Mouse (Mus musculus) layer of hippocampus, adult 11-12 months (tissue): ENCODE results near the gene Olfr118.
"Not testable (repeated sequence)": the region's sequence is repeated elsewhere in the genome, so short reads cannot be mapped to it uniquely, and the experiment has no call there.

Source experiments
- DNase-seq: peaks from one replicate; pipeline ENCODE4 v3.0.0; 2022; ENCODE audit warnings: low spot score

The Olfr118 gene

DNA sequence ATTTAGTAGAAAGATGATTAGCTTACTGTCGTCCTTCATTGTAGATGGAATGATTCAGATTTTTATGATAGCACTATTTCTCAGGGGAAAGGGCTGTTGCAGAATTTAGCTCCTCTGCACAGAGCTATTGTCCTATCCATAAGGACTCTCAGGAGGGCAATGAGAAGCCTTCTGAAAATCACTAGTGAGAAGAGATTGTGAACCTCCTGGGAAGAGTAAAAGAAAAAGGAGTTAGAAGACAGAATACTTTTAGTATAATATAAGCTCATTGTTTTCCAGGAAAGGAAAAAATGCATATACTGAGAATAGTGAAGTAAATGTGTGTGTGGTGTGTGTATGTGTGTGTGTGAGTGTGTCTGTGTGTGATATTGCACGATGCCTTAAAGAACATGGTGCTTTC lies at the start of gene Olfr118:
Gene Olfr118, plus strand, starts transcription at position 301 of the 400 bp plus-strand sequence.
- DNase-seq, result no peak

DNA sequence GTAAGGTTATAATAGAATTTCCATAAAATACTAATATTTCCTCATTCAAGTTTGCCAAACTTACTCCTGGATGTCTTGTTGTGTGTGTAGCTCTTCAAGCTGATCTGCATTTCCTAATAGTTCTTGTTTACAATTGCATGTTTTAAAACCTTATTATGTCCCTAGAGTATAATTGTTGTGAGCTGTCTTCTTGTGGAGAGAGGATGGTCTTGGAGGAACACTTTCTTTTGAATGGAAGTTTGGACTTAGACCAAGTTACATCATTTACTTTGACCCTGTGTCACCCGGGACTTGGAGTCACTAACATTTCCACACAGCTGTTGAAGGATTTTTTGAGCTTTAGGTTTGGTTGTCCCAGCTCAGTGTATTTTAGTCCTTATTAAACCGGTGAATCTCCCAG lies 39.8 kb upstream of the Olfr118 start, which contains the start of the genes Olfr115 and Olfr116:
Gene Olfr115, minus strand, starts transcription at position 101 of the 400 bp plus-strand sequence.
Gene Olfr116, minus strand, starts transcription at position 191 of the 400 bp plus-strand sequence.
- no peak for DNase-seq

DNA sequence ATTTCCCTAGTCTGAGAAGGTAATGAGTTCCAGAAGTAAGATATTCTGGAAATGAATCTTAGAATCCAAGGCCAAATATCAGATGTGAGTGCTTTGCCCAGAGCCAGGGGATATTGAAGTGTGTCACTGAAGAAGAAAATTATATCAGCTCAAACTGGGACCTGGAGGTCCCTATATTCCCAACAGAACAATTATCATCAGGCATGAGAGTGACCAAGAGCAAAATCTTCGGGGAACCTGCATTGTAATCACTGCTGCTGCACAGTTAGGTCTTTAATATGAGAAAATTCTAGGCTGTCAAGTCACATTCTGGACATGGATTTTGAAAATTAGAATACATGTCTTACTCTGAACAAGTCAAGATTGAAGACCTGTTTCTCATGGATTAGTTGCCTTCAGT lies 3.1 kb upstream of the Olfr118 start, which contains the start of gene Olfr117:
Gene Olfr117, minus strand, starts transcription at position 101 of the 400 bp plus-strand sequence.
- DNase-seq, result no peak

DNA sequence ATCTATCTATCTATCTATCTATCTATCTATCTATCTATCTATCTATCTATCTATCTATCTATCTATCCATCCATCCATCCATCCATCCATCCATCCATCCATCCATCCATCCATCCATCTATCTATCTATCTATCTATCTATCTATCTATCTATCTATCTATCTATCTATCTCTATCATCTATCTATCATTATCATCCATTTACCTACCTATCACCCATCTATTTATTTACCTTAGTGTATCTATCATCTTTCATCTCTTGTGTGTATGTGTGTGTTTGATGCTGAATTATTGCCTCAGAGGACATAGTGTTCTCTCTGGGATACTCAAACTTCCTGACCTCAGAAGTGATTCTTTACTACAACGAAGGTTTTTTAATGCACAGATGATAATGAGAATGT lies 29.5 kb downstream of the Olfr118 start, which contains the start of gene Olfr119:
Gene Olfr119, plus strand, starts transcription at position 301 of the 400 bp plus-strand sequence.
- not testable (repeated sequence) for DNase-seq

DNA sequence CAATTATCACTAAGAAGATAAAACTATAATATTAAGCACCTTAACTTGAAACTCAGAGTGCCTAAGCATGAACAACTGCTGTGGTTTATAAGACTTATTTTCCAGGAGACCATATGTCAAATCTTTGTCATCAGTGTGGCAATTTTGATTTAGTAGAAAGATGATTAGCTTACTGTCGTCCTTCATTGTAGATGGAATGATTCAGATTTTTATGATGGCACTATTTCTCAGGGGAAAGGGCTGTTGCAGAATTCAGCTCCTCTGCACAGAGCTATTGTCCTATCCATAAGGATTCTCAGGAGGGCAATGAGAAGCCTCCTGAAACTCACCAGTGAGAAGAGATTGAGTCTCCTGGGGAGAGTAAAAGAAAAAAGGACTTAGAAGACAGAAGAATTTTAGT lies 54.7 kb downstream of the Olfr118 start, which contains the start of gene Olfr120:
Gene Olfr120, plus strand, starts transcription at position 301 of the 400 bp plus-strand sequence.
- no peak for DNase-seq
